Mouse (Mus musculus) cerebellum, postnatal 10 days (tissue): Measurements from ENCODE around the gene Ehhadh.
A peak's percentile ranks its signal among the peaks of the same experiment; 100 is the strongest.
"Not testable (repeated sequence)": the region's sequence is repeated elsewhere in the genome, so short reads cannot be mapped to it uniquely, and the experiment has no call there.

Source experiments
- DNase-seq, 2 experiments: peaks; one replicate each; pipeline ENCODE4 v3.0.0; 2021; ENCODE audit warnings: mixed read lengths in 2 of 2

The Ehhadh gene

DNA sequence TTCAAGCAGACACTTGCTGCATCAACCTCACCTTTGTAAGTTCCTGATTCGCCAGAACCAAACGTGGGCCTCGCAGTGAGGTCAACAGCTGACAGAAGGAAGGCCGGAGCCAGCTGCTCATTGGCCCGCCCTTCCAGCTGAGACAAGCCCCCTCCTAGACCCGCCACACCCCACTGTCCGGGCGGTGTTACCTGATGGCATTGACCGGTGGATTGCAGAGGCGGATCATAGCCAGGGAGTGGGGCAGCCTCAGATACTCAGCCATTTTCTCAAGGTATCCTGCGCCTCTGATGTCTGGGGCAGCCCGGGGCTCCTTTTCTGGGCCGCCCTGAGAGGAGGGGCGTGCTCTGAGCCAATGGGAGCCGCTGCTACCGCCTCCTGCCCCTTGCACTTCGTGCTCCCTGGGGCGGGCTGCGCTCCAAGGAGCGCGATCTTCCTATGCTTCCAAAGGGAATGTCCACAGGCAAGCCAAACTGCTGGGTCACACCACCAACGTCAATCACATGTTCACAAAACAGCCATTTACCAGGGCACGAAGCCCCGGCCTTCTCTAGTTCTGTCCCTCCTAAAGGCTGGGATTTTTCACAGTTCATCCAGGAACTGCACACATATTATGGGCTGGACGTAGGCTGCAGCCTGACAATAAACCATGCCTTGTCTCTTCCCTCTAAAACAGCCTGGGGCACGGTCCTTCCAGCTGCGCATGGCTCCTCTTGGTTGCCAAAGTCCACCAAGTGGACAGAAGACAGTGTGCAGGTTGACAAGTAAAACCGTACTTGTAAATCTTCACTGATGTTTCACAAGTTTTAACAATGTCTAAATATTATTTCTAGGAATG is at the start of gene Ehhadh:
Ehhadh (minus strand) TSS at position 292 of the 838 bp plus-strand sequence.
- peak; percentile 57 to 64 for DNase-seq

DNA sequence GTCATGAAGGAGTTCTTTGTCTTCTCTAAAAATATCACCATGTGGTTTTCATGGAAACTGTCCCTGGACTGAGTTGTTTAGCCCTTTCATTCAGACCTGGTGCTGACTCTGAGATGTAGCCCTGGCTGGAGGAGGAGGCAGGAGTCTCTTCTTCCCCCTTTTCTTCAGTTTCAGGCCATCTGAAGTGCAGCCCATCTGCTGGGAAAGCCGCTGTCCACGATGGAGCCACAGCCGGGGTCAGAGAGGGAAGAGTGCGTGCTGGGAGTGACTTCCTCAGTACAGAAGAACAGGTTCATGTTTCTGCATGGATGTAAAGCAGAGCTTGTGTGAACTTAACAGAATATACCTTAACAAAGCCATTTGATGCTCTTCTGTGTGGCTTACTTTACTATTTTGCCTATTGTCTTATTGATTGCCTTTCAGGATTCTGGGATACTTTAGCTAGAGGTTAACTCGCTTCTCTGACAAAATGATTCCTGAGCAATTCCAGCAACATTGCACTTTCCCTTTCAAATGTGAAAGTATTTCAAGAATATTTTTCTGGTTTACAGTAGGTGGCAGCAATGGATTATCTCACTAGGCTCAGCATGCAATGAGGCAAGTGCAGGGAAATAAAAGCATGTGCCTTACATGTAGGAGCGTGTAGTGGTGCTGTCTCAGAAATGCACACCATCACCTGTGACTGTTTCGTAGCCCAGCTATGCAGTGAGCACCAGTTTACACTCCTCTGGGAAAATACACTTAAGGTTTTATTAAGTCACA is 48.9 kb upstream of the Ehhadh start:
- peak; percentile 54 to 73 for DNase-seq

DNA sequence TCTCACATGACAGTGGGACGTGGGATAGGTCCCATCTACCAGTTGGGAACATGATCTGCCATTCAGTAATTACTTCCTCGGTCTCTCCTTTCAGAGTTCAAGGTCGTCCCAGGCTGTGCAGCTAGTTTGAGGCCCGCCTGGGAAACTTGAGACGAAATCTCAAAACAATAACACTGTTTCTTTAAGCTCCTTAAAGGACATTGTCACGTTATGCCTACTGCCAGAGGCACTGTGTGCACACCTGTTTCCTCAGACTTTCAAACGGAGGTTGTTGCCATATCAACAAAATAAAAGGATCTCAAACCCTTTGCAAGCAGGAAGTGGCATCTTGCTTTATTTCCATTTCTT is 48.0 kb upstream of the Ehhadh start:
- DNase-seq, result no peak

DNA sequence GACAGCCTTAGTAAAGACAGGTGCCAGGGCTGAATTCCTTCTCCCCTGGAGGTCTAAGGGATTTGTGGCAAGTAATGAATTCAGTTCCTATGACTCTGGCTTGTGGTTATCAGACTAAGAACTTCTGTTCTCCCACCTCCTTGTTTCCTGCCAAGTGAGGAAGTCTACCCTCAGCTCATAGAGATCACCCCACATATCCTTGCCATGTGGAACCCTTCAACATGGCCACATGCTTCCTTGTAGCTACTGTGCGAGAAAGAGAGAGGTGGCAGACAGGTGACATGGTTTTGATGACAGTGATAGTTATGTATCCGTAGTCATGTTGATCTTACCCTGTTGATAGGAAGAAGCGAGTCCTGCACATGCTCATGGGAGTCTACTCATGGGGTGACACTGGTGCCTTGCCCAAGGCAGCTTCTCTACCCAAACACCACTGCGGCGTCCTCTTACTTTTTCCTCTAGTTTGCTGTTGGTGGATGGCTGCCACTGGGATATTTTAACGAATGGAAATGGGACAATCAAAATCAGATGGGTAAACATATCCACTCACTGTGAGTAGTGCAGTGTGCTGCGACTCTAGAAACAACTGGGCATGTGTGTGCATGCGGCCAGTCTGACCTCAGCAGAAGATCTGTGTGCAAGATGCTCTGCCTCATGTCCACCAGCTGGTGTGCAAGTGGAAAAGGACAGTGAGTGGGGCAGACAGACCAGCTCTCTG is 47.4 kb upstream of the Ehhadh start:
- DNase-seq, result no peak

DNA sequence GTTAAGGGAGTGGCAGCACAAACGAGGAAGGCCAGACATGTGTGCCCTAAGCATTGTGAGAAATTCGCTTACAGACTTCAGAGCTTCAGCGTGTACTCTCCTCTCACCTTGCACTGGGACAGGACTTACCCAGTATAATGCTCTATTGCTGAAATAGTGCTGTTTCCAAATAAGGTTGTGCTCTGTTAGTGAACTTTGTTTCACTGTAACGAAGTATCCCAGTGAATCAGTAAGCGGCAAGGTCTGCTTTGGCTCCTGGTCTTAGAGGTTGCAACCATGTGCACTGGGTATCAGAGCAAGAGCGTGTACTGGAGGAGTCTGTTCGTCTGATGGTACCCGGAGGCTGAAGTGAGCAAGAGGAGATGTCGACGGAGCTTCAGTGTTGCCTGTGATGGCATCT is 46.4 kb upstream of the Ehhadh start:
- no peak for DNase-seq

DNA sequence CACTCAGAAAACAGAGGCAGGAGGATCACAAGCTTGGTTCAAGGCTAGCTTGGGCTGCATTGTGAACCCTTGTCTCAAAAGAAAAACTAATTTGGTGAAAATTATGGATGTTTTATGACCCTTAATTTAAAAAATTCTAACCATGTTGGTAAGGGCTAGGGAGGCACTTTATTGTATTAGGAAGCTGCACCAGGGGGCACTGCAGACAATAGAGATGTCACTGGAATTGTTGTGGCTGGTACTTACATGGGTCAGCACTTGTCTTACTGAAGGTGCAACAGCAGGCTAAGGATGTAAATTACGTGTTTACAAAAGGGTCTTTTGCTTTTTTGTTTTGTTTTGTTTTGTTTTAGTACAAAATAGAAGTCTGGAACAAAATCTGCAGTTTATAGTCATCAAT is 45.9 kb upstream of the Ehhadh start:
- peak in 1 of 2 experiments; percentile 33 for DNase-seq

DNA sequence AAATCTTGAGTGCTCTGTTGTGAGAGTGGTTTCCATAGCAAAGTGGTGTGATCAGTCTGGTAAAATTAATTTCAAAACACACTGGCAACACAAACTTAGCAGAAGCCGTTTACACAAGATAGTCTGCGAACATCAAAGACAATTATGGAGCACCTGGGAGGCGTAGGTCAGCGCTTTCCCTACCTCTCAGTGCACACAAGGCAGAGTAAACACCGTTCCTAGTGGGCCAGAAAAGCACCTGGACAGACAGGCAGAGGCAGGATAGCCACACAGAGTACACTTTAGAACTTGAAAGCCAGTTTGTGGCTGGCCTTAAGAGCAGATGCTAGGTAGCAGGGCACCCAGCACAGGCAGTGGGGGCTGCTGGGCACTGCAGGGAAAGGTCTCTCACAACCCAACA is 44.2 kb upstream of the Ehhadh start:
- DNase-seq, result no peak

DNA sequence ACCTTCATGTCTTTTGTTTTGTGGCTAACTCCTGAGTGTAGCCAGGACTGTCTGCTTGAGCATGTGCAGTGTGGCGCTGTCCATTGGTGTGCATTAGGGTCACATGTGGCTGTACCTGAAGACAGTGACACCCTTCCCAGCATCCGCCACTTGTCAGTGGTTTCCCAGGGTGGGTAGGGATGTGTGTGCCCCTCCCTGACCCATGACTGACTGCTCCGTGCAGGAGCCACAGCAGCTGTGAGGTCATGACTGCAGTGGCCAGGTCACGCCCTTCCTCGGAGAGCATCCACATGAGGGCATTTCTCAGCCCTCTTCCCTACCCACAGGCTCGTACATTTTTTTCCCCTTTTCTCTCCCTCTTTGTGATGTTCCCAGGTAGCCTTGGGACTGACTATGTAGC is 43.2 kb upstream of the Ehhadh start:
- no peak for DNase-seq

DNA sequence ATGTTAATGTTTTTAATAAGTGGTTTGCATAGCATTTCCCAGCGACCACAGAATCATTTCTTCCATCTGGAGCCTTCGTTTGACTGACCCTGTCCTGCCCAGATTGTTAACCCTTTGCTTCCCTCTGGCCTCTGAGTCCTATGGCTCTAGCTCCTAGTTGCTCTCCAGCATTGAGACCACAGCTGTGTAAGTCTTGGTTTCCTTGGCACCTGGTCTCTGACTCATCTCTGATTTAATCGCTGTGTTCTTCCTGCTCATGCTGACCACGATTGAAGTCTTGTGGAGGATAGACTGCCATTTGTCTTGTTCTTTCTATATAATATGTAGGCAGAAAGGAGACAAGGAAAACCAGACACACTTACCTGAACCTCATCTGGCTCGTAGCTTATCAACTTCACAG is 42.1 kb upstream of the Ehhadh start:
- DNase-seq, result no peak

DNA sequence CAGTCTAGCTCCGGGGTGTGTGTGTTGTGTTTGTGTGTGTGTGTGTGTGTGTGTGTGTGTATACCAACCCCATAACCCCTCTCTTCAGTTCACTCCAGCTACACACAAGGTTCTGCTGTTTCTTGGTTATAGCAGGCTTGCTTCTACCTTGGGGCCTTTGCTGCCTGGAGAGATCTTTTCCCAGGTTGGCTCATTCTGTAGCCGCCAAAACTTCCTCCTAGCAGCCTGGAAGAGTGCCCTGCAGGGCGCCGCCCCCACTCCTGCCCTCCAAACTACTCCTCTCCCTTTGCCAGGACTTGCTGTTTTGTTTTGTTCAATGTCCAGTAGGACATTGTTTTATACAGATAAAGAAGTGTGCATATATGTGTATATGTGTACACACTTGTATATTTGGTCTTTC is 40.0 kb upstream of the Ehhadh start:
- no peak for DNase-seq

DNA sequence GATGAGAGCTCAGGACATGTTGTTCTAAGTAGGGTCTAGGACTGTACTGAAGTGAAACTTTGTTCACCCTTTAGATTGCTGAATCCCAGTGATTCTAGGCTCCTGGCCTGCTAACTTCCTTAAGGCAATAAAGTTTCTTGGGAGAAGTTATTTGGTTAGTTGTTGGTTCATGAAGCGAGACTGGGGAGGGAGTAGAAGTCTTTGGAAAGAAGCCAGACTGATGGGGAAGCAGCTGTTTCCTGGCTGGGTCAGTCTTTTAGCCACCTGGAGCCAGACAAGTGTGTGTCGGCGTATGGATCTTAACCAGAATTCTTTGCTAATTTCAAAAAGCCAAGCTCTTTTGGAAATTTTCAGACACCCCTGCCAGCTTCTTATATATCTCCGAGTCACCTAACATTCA is 39.5 kb upstream of the Ehhadh start:
- no peak for DNase-seq

DNA sequence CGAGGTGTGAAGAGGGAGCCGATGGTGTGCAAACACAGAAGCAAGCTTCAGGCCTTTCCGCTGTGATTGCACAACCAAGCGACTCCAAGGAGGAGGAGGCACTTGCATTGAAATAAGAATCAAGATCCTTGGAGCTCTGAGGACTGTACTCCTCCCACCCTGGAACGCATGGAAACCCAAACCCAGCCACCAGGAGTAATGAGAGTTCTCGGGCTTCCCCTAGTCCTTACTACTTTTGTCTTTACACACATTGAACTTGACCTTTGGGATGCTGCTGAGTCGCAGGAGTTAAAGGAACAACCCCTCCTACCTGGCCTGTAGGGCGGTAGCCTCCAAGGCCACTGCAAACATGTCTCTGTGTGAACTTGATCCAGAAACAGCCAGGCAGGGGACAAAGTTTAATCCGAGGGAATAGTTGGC is 38.0 kb upstream of the Ehhadh start:
- DNase-seq, result no peak

DNA sequence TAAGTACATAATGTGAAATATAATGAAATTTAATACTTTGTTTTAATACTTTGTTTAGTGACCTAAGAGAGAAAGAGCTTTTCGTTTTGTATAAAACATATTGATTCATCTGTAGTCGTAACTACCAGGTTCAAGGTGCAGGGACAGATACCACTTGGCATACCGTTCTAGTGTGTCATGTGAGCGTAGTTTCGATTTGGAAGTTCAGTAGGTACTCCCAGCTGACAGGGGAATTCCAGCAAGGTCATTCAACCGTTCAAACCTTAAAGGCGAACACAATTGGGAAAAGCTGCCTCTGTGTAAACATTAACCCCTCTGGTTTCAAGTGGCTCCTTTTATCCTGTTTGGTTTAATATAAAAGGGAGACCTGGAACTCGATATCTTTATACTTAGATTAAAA is 31.0 kb upstream of the Ehhadh start:
- no peak for DNase-seq

DNA sequence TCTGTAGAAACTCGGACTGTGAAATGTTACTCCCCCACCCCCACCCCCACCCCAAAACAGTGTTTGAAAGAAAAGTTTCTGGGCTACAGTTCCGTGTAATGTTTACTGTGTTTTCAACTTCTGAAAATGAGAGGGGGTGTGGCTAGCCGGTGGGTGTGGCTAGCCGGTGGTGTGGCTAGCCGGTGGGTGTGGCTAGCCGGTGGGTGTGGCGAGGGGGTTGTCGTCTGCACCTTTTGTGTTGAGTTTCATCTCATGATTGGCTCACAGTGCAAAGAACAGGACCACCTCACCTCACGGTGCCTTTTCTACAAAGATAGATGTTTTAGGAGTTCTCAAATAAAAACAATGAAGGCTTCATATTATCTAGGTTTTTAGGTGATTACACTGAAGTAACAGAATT is 30.5 kb upstream of the Ehhadh start:
- no peak for DNase-seq

DNA sequence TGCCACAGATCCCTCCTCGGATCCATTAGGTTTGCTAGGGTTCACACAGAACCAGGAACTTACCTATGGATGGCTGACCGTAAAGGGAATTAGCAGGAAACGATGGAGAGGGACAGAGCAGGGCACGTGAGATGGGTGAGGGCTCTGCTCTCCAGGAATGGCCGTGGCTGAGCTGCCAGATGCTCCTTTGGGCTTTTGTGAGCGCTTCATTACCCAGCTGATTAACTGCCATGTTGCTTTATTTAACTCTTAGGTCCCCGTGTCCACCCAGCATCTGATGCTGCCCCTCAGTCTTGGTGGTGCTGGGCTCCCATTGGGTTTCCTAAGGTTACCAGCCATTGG is 28.0 kb upstream of the Ehhadh start:
- peak; percentile 62 to 67 for DNase-seq

DNA sequence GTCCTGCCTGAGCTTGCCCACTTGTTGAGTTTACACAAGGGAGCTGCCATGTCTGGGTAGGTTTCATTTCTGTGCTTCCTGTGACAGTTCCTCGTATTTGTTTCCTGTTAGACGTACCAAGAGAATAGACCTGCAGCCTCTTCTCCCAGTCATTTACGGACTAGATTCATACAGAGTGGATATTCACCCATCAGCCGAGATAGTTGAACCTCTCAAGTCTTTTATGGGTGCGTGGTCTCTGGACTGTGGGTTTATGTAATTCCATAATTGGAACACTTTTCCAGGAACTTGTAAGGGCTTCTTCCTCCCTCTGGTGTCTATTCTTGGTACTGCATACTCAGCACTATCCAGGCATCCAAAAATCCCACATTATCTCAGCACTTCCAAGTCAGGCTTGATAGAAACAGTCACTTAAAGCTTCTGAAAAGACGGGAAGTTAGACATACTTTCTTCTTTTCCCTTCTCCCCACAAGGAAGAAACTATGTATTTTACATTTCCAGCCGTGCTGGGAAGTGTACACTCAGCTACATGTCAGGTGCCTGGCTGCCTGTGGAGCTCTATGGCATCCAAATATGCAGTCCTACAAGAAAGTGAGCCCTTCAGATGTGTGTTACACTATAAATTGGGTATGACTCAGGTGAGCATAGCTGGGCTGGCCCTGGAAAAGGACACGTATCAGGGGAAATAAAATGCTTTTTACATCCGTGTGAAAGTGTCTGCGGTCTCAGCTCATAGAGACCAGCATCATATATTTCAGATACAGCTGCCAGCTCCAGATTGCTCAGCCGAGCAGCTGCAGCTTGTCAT is 27.5 kb upstream of the Ehhadh start:
- peak; percentile 74 to 92 for DNase-seq

DNA sequence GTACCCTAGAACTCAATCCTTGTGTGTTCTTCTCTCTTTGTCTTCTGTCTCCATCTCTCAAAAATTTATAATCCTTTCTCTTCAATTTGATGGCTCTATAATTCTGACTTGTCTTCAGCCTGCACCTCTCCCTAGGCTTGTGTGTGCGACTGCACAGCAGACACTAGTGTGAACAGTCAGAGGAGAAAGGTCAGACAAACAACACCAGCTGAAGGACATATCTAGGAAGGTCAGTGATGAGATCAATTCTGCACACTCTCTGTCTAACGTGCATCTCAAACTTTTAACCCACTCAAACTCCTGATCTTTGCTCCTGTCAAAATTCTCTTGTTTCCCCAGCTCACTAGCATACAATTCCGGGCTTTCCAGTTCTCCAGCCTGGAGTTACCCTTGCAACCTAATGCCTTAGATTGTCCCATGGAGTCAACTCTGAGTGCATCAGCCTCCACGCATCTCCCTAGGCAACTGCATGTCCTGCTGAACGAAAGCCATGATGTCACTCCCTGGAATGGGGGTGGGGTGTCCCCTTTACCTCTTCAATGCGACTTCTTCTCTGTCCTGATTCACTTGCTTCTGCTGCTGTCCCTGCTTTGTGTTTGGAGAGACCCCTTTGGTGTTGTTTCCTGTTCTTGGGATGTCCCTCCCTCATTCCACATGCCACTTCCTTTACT is 25.7 kb upstream of the Ehhadh start:
- no peak for DNase-seq

DNA sequence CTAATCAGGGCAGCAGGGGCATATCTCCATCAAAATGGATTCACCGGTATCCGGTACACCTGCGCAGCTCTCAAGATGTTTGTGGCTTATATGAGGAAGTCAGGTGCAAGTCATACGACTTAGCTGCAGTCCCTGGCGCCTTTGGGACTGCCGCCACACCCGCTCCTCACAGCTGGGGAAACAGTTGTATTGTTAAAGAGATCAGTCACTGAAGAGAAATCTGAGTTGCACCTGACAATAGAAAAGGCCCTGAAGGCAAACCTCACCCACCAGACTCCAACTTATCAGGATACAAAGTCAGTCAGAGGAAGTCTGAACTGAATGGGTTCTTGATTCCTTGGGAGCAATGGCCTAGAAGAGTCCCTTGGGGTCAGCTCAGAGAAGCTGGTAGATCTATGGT is 20.2 kb upstream of the Ehhadh start:
- not testable (repeated sequence) for DNase-seq

DNA sequence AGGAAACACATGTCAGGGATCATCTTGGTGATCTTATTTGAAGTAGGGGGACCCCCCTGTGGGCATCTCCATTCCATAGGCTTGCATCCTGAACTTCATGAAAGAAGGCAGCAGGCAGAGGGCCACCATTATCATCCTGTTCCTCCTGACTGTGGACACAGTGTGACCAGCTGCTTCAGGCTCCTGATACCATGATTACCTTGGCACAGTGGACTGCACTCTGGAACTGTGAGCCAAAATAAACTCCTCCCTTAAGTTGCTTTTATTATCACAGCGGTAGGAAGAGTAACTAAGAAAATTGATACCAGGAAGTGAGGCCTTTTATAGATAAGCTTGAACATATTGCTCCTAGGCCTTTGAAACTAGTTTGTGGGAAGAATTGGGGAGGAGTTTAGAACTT is 19.3 kb upstream of the Ehhadh start:
- DNase-seq, result no peak

DNA sequence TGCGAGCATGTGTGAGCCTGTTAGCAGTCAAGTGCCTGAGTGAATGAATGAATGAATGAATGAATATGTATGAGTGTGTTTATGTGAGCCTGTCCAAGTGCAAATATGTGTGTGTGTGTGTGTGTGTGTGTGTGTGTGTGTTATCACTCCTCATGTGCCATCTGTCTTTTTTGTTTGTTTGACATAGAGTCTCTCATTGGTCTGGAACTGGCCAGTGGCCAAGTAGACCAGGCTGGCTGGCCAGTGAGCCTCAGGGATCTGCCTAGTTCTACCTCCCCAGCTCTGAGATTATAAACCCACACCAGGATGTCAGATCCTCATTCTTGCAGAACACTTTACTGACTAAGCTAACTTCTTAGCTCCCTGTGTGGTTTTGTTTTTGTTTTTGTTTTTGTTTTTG is 16.7 kb upstream of the Ehhadh start:
- DNase-seq, result peak; percentile 75 to 77

DNA sequence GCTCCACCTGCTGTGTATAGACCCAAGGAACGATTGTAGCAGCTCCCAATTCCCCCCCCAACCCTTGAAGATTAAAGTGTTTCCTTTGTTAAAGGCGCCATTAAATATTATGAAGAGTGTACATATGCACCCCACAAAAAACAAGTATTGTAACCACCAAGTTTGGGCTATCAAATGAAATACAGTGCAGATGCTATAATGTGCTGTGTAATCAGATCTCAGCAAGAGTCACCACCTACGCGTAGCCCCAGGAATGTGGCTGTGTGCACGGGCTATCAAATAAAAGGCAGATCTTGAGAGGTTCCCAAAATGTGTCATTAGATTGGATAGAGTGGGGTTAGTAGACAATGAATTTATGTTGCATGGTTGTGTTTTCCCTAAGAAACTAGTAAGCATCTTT is 7.5 kb upstream of the Ehhadh start:
- DNase-seq, result no peak

DNA sequence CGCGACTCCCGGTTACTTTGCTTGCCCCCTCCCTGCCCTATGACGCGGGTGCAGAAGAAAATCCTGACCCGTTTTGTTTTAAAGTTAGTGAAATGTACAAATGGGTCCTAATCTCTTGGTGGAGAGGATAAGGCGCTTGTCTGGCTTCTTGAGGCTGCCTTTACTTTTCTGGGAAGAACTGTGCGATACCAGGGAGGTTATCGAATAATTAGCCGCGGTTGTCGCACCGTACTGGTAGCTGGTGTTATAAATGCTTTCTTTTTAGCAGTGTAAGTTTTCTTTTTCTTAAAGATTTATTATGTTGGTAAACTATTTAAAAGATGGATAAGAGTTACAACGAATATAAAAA is 7.1 kb upstream of the Ehhadh start:
- no peak for DNase-seq
